In genomic region chr1:132019876-132020275, GRCm38 (mm10) we compare ENCODE assay signal across 19 mouse cellular contexts. TPM values are rescaled to one million over a fixed set of nuclear protein-coding genes. Genes with fewer than 3 reads are reported as not detected.
"Had no signal": no experiment of that assay in that cellular context is flagged by ENCODE, and none has a peak within 500 bp of the region (broad histone marks: within the 10 kb centered on the region; RNA-seq: fewer than 3 reads in every experiment).

No protein-coding gene starts in this region.

- H3K9me3 ChIP-seq: midbrain, embryonic 12.5 days had no signal

- H3K4me1 ChIP-seq: midbrain, embryonic 12.5 days had no signal

- H3K27me3 ChIP-seq: midbrain, embryonic 12.5 days had no signal

- H3K4me3 ChIP-seq: layer of hippocampus, adult 2 months; midbrain, embryonic 12.5 days; myocyte had no signal

- ATAC-seq: inflammation-experienced regulatory T-cells, adult 6 months; liver, postnatal 0 days; lung, postnatal 0 days; midbrain, embryonic 16.5 days had no signal

- DNase-seq: kidney, adult 18-20 months; kidney, adult 9 months; kidney, postnatal 14 days; layer of hippocampus, adult 9-11 months; liver, postnatal 0 days; lung, embryonic 14.5 days; thymus, adult 2 months; thymus, postnatal 14 days; thymus, postnatal 4 days had no signal

- H3K4me2 ChIP-seq: liver, embryonic 11.5 days; lung, embryonic 14.5 days; midbrain, embryonic 12.5 days had no signal

- H3K27ac ChIP-seq: layer of hippocampus, adult 2 months; liver, embryonic 14.5 days; macrophage; midbrain, embryonic 12.5 days had no signal

- H3K9ac ChIP-seq: liver, embryonic 14.5 days; liver, postnatal 0 days; lung, embryonic 14.5 days; midbrain, embryonic 12.5 days had no signal

RNA-seq across cellular contexts. Expression of gene Slc45a3, which starts 57.1 kb away (rescaled TPM):
- total RNA-seq: monocyte, adult 5-6 weeks had no signal
- polyA plus RNA-seq: inflammation-experienced regulatory T-cells, adult 6 months had no signal
